Mouse (Mus musculus): ENCODE data around the gene Nckap5. TPM values are rescaled to one million over a fixed set of nuclear protein-coding genes. Genes with fewer than 3 reads are reported as not detected.

Nckap5 gene
- polyA plus RNA-seq, 1 experiment from 2014 or later, result 4.8 TPM

GRCm38 (mm10) chr1:126167546-126167945, 663.1 kb downstream of the Nckap5 start:
- no peak overlapping the region for H3K4me2 ChIP-seq (ENCODE audit: low read depth, low read length)
- ATAC-seq (ENCODE audit: insufficient read depth, low FRiP score), result no peak
- no peaks in the 10 kb centered on the region for H3K4me1 ChIP-seq (ENCODE audit: control insufficient read depth, insufficient read depth, low read length)
- no peaks in the 10 kb centered on the region for H3K36me3 ChIP-seq (ENCODE audit: control insufficient read depth, insufficient read depth, low read length)
- H3K27me3 ChIP-seq (ENCODE audit: control insufficient read depth, insufficient read depth, low read length), result no peaks in the 10 kb centered on the region
- no peak overlapping the region for H3K9ac ChIP-seq (ENCODE audit: low read length)
- no peak overlapping the region for H3K27ac ChIP-seq (ENCODE audit: low read length)
- H3K9me3 ChIP-seq (replicated peaks; ENCODE audit: control insufficient read depth, low read length), result no peaks in the 10 kb centered on the region
- 72% methylated on average over 7 of the region's 7 CpGs for WGBS
- H3K4me3 ChIP-seq (replicated peaks; ENCODE audit: low read length), result no peak overlapping the region

- Histone ChIP-seq H3K9me3 (replicated peaks; ENCODE audit: control insufficient read depth, low read length) (no peaks in the 10 kb centered on the region), H3K27me3 (ENCODE audit: control insufficient read depth, insufficient read depth, low read length) (no peaks in the 10 kb centered on the region), H3K4me1 (ENCODE audit: control insufficient read depth, insufficient read depth, low read length) (no peaks in the 10 kb centered on the region), H3K4me3 (replicated peaks; ENCODE audit: low read length) (no peak overlapping the region), H3K27ac (ENCODE audit: low read length) (no peak overlapping the region), H3K36me3 (ENCODE audit: control insufficient read depth, insufficient read depth, low read length) (no peaks in the 10 kb centered on the region), H3K9ac (ENCODE audit: low read length) (no peak overlapping the region), H3K4me2 (ENCODE audit: low read depth, low read length) (no peak overlapping the region)
- 47% methylated on average over 6 of the region's 6 CpGs for WGBS
- ATAC-seq (ENCODE audit: insufficient read depth, low FRiP score), result no peak
These were observed 671.3 kb downstream of the Nckap5 start for GRCm38 (mm10) chr1:126159287-126159686.

- H3K9ac ChIP-seq (ENCODE audit: low read length), result no peak overlapping the region
- WGBS, result 45% methylated on average over 5 of the region's 5 CpGs
- no peaks in the 10 kb centered on the region for H3K9me3 ChIP-seq (replicated peaks; ENCODE audit: control insufficient read depth, low read length)
- H3K4me1 ChIP-seq (ENCODE audit: control insufficient read depth, insufficient read depth, low read length), result no peaks in the 10 kb centered on the region
- ATAC-seq (ENCODE audit: insufficient read depth, low FRiP score), result no peak
- H3K36me3 ChIP-seq (ENCODE audit: control insufficient read depth, insufficient read depth, low read length), result no peaks in the 10 kb centered on the region
- H3K27ac ChIP-seq (ENCODE audit: low read length), result no peak overlapping the region
- no peak overlapping the region for H3K4me2 ChIP-seq (ENCODE audit: low read depth, low read length)
- no peak overlapping the region for H3K4me3 ChIP-seq (replicated peaks; ENCODE audit: low read length)
- no peaks in the 10 kb centered on the region for H3K27me3 ChIP-seq (ENCODE audit: control insufficient read depth, insufficient read depth, low read length)
These were observed 674.8 kb downstream of the Nckap5 start for GRCm38 (mm10) chr1:126155816-126156215.

GRCm38 (mm10) chr1:126153516-126154234, 676.9 kb downstream of the Nckap5 start:
- no peaks in the 10 kb centered on the region for H3K36me3 ChIP-seq (ENCODE audit: control insufficient read depth, insufficient read depth, low read length)
- H3K4me2 ChIP-seq (ENCODE audit: low read depth, low read length), result no peak overlapping the region
- no peak overlapping the region for H3K27ac ChIP-seq (ENCODE audit: low read length)
- no peak for ATAC-seq (ENCODE audit: insufficient read depth, low FRiP score)
- no peaks in the 10 kb centered on the region for H3K27me3 ChIP-seq (ENCODE audit: control insufficient read depth, insufficient read depth, low read length)
- no peaks in the 10 kb centered on the region for H3K4me1 ChIP-seq (ENCODE audit: control insufficient read depth, insufficient read depth, low read length)
- H3K4me3 ChIP-seq (replicated peaks; ENCODE audit: low read length), result no peak overlapping the region
- H3K9me3 ChIP-seq (replicated peaks; ENCODE audit: control insufficient read depth, low read length), result no peaks in the 10 kb centered on the region
- WGBS, result 74% methylated on average over 6 of the region's 6 CpGs
- H3K9ac ChIP-seq (ENCODE audit: low read length), result no peak overlapping the region

GRCm38 (mm10) chr1:126152217-126152616, 678.4 kb downstream of the Nckap5 start:
- Histone ChIP-seq H3K9me3 (replicated peaks; ENCODE audit: control insufficient read depth, low read length) (no peaks in the 10 kb centered on the region), H3K9ac (ENCODE audit: low read length) (no peak overlapping the region), H3K36me3 (ENCODE audit: control insufficient read depth, insufficient read depth, low read length) (no peaks in the 10 kb centered on the region), H3K27me3 (ENCODE audit: control insufficient read depth, insufficient read depth, low read length) (no peaks in the 10 kb centered on the region), H3K27ac (ENCODE audit: low read length) (no peak overlapping the region), H3K4me3 (replicated peaks; ENCODE audit: low read length) (no peak overlapping the region), H3K4me2 (ENCODE audit: low read depth, low read length) (no peak overlapping the region), H3K4me1 (ENCODE audit: control insufficient read depth, insufficient read depth, low read length) (no peaks in the 10 kb centered on the region)
- 74% methylated on average over 6 of the region's 6 CpGs for WGBS
- no peak for ATAC-seq (ENCODE audit: insufficient read depth, low FRiP score)

- Histone ChIP-seq H3K27ac (ENCODE audit: low read length) (no peak overlapping the region), H3K4me2 (ENCODE audit: low read depth, low read length) (no peak overlapping the region), H3K36me3 (ENCODE audit: control insufficient read depth, insufficient read depth, low read length) (no peaks in the 10 kb centered on the region), H3K4me1 (ENCODE audit: control insufficient read depth, insufficient read depth, low read length) (no peaks in the 10 kb centered on the region), H3K27me3 (ENCODE audit: control insufficient read depth, insufficient read depth, low read length) (no peaks in the 10 kb centered on the region), H3K9me3 (replicated peaks; ENCODE audit: control insufficient read depth, low read length) (no peaks in the 10 kb centered on the region), H3K9ac (ENCODE audit: low read length) (no peak overlapping the region), H3K4me3 (replicated peaks; ENCODE audit: low read length) (no peak overlapping the region)
- no peak for ATAC-seq (ENCODE audit: insufficient read depth, low FRiP score)
These were observed 680.6 kb downstream of the Nckap5 start for GRCm38 (mm10) chr1:126149966-126150365.

GRCm38 (mm10) chr1:126135717-126136116, 694.9 kb downstream of the Nckap5 start:
- H3K9ac ChIP-seq (ENCODE audit: low read length), result no peak overlapping the region
- H3K4me2 ChIP-seq (ENCODE audit: low read depth, low read length), result no peak overlapping the region
- 78% methylated on average over 3 of the region's 3 CpGs for WGBS
- H3K36me3 ChIP-seq (ENCODE audit: control insufficient read depth, insufficient read depth, low read length), result no peaks in the 10 kb centered on the region
- H3K27me3 ChIP-seq (ENCODE audit: control insufficient read depth, insufficient read depth, low read length), result no peaks in the 10 kb centered on the region
- no peaks in the 10 kb centered on the region for H3K9me3 ChIP-seq (replicated peaks; ENCODE audit: control insufficient read depth, low read length)
- no peak for ATAC-seq (ENCODE audit: insufficient read depth, low FRiP score)
- no peak overlapping the region for H3K4me3 ChIP-seq (replicated peaks; ENCODE audit: low read length)
- H3K4me1 ChIP-seq (ENCODE audit: control insufficient read depth, insufficient read depth, low read length), result no peaks in the 10 kb centered on the region
- no peak overlapping the region for H3K27ac ChIP-seq (ENCODE audit: low read length)

- ATAC-seq (ENCODE audit: insufficient read depth, low FRiP score), result no peak
These were observed 698.3 kb downstream of the Nckap5 start for GRCm38 (mm10) chr1:126132316-126132715.

GRCm38 (mm10) chr1:126129129-126129528, 701.5 kb downstream of the Nckap5 start:
- ATAC-seq (ENCODE audit: insufficient read depth, low FRiP score), result no peak
- WGBS, result 40% methylated on average over 1 of the region's 1 CpGs

More at GRCm38 (mm10) chr1:126132316-126132715, 698.3 kb downstream of the Nckap5 start:
- Histone ChIP-seq H3K4me3 (replicated peaks; ENCODE audit: low read length) (no peak overlapping the region), H3K27me3 (ENCODE audit: control insufficient read depth, insufficient read depth, low read length) (no peaks in the 10 kb centered on the region), H3K4me1 (ENCODE audit: control insufficient read depth, insufficient read depth, low read length) (no peaks in the 10 kb centered on the region), H3K36me3 (ENCODE audit: control insufficient read depth, insufficient read depth, low read length) (no peaks in the 10 kb centered on the region), H3K9ac (ENCODE audit: low read length) (no peak overlapping the region), H3K4me2 (ENCODE audit: low read depth, low read length) (no peak overlapping the region), H3K9me3 (replicated peaks; ENCODE audit: control insufficient read depth, low read length) (no peaks in the 10 kb centered on the region), H3K27ac (ENCODE audit: low read length) (no peak overlapping the region)
- 87% methylated on average over 2 of the region's 2 CpGs for WGBS

More at GRCm38 (mm10) chr1:126129129-126129528, 701.5 kb downstream of the Nckap5 start:
- Histone ChIP-seq H3K9me3 (replicated peaks; ENCODE audit: control insufficient read depth, low read length) (no peaks in the 10 kb centered on the region), H3K4me2 (ENCODE audit: low read depth, low read length) (no peak overlapping the region), H3K9ac (ENCODE audit: low read length) (no peak overlapping the region), H3K4me1 (ENCODE audit: control insufficient read depth, insufficient read depth, low read length) (peaks cover under 1% of the 10 kb centered on the region; the same call in 1 of the 2 replicates), H3K27me3 (ENCODE audit: control insufficient read depth, insufficient read depth, low read length) (no peaks in the 10 kb centered on the region), H3K4me3 (replicated peaks; ENCODE audit: low read length) (no peak overlapping the region), H3K36me3 (ENCODE audit: control insufficient read depth, insufficient read depth, low read length) (no peaks in the 10 kb centered on the region), H3K27ac (ENCODE audit: low read length) (no peak overlapping the region)

Measured in stomach, embryonic 16.5 days (tissue).